Comparison of ENCODE assay signal across 22 mouse cellular contexts in the genomic region with DNA sequence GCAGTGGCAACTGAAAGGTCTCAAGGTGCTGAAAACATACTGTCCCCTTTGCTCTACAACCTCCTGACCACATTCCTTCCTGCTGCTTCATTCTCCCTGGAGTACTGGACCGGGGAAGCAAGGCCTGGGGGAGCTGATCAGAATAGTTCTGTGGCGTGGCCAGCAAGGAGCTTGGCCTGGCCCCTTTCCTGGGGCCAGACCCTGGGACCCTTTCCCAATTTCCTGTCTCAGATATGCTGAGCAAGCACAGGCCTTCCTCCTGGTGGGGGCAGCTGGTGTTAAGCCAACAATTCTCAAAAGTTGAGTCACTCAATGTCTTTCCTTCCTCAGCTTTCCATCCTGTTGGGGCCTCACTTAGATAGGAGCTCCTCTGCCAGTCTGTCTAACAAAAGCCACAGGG. TPM values are rescaled to one million over a fixed set of nuclear protein-coding genes. Genes with fewer than 3 reads are reported as not detected.
DNase-seq lines count a peak whose midpoint lies in the region; ATAC-seq and TF ChIP-seq lines count a peak whose summit lies in the region.
"Had no signal": no experiment of that assay in that cellular context is flagged by ENCODE, and none has a peak within 500 bp of the region (broad histone marks: within the 10 kb centered on the region; RNA-seq: fewer than 3 reads in every experiment).

No protein-coding gene starts in this region.

- H3K27ac ChIP-seq in liver, embryonic 14.5 days = no peak overlapping the region
- H3K27ac ChIP-seq in liver, embryonic 11.5 days (ENCODE audit: low read depth, low read length) = no peak overlapping the region
- H3K27ac ChIP-seq in heart, embryonic 15.5 days = peak overlapping the region; percentile 25; the same call in 1 of the 2 replicates
- no peak overlapping the region for H3K27ac ChIP-seq in liver, postnatal 0 days (ENCODE audit: low read depth)
- H3K27ac ChIP-seq: embryonic facial prominence, embryonic 13.5 days; hindbrain, embryonic 14.5 days; intestine, embryonic 15.5 days; limb, embryonic 10.5 days; liver, embryonic 15.5 days; midbrain, embryonic 13.5 days had no signal

- no peak overlapping the region for H3K4me2 ChIP-seq in liver, embryonic 14.5 days (ENCODE audit: low read depth)
- no peak overlapping the region for H3K4me2 ChIP-seq in liver, embryonic 11.5 days
- no peak overlapping the region for H3K4me2 ChIP-seq in heart, embryonic 15.5 days
- no peak overlapping the region for H3K4me2 ChIP-seq in liver, postnatal 0 days (ENCODE audit: low read depth, low read length)
- H3K4me2 ChIP-seq: embryonic facial prominence, embryonic 13.5 days; hindbrain, embryonic 14.5 days; intestine, embryonic 15.5 days; liver, embryonic 15.5 days; midbrain, embryonic 13.5 days had no signal

- no peak for TF ChIP-seq CTCF in liver, embryonic 14.5 days (IDR thresholded peaks at IDR 0.05; ENCODE audit: low read depth)
- TF ChIP-seq CTCF in liver, postnatal 0 days (IDR thresholded peaks at IDR 0.05; ENCODE audit: low read depth) = no peak

- 14% methylated on average over 2 of the region's 2 CpGs for WGBS in liver, embryonic 14.5 days (ENCODE audit: insufficient replicate concordance)
- WGBS in liver, embryonic 11.5 days = 44% methylated on average over 2 of the region's 2 CpGs
- WGBS in heart, embryonic 15.5 days = 43% methylated on average over 2 of the region's 2 CpGs
- WGBS in liver, postnatal 0 days (ENCODE audit: insufficient replicate concordance) = 27% methylated on average over 2 of the region's 2 CpGs

- H3K27me3 ChIP-seq in liver, embryonic 14.5 days (ENCODE audit: control insufficient read depth, insufficient read depth, low read length) = no peaks in the 10 kb centered on the region
- H3K27me3 ChIP-seq in liver, embryonic 11.5 days (replicated peaks; ENCODE audit: control insufficient read depth, insufficient read depth, low read length) = no peaks in the 10 kb centered on the region
- peaks cover 43% of the 10 kb centered on the region for H3K27me3 ChIP-seq in heart, embryonic 15.5 days
- no peaks in the 10 kb centered on the region for H3K27me3 ChIP-seq in liver, postnatal 0 days (ENCODE audit: insufficient read depth, low read length)
- H3K27me3 ChIP-seq: CH12.LX; intestine, embryonic 15.5 days; liver, embryonic 15.5 days; midbrain, embryonic 13.5 days had no signal

- peaks cover 0 to 3% of the 10 kb centered on the region in 2 experiments; a peak in 1 of 4 replicates for H3K4me1 ChIP-seq in liver, embryonic 14.5 days (replicated peaks; ENCODE audit: control insufficient read depth in 2 of 2, insufficient read depth in 2 of 2, low read length in 1 of 2)
- no peaks in the 10 kb centered on the region for H3K4me1 ChIP-seq in liver, embryonic 11.5 days (replicated peaks; ENCODE audit: control insufficient read depth, insufficient read depth, low read length)
- peaks cover 14% of the 10 kb centered on the region for H3K4me1 ChIP-seq in heart, embryonic 15.5 days (replicated peaks)
- no peaks in the 10 kb centered on the region for H3K4me1 ChIP-seq in liver, postnatal 0 days (ENCODE audit: insufficient read depth)
- H3K4me1 ChIP-seq: liver, embryonic 15.5 days had no signal

- H3K9me3 ChIP-seq in liver, embryonic 14.5 days (ENCODE audit: control insufficient read depth, low read length) = no peaks in the 10 kb centered on the region
- H3K9me3 ChIP-seq in liver, embryonic 11.5 days (ENCODE audit: control insufficient read depth, low read length) = no peaks in the 10 kb centered on the region
- no peaks in the 10 kb centered on the region for H3K9me3 ChIP-seq in heart, embryonic 15.5 days (replicated peaks)
- no peaks in the 10 kb centered on the region for H3K9me3 ChIP-seq in liver, postnatal 0 days (ENCODE audit: low read length)
- H3K9me3 ChIP-seq: embryonic facial prominence, embryonic 13.5 days; intestine, embryonic 15.5 days; limb, embryonic 10.5 days; liver, embryonic 15.5 days; midbrain, embryonic 13.5 days had no signal

- DNase-seq in liver, embryonic 14.5 days (ENCODE audit: low read depth in 3 of 3, low spot score in 3 of 3) = no peak
- no peak for DNase-seq in liver, embryonic 11.5 days (ENCODE audit: low spot score)
- DNase-seq in adipocyte (ENCODE audit: low spot score) = peak; percentile 45
- DNase-seq in liver, postnatal 0 days = no peak
- no peak for DNase-seq in adrenal gland, adult 2 months
- no peak for DNase-seq in B cell, adult 2 months
- DNase-seq: cerebellum, adult 9-11 months; gastrocnemius, postnatal 36 days; kidney, postnatal 10 days; lung, postnatal 36 days; thymus, postnatal 36 days had no signal

- no peak for TF ChIP-seq EP300 in liver, embryonic 14.5 days (IDR thresholded peaks at IDR 0.05; ENCODE audit: low read depth)
- TF ChIP-seq EP300 in liver, postnatal 0 days (IDR thresholded peaks at IDR 0.05; ENCODE audit: low read depth) = peak; percentile 35; the same call in 1 of the 2 replicates

- H3K9ac ChIP-seq in liver, embryonic 14.5 days (replicated peaks) = no peak overlapping the region
- no peak overlapping the region for H3K9ac ChIP-seq in liver, embryonic 11.5 days (ENCODE audit: low read depth, low read length)
- H3K9ac ChIP-seq in heart, embryonic 15.5 days = no peak overlapping the region
- H3K9ac ChIP-seq in liver, postnatal 0 days (replicated peaks) = no peak overlapping the region
- H3K9ac ChIP-seq: embryonic facial prominence, embryonic 13.5 days; hindbrain, embryonic 14.5 days; intestine, embryonic 15.5 days; liver, embryonic 15.5 days; midbrain, embryonic 13.5 days had no signal

- H3K4me3 ChIP-seq in liver, embryonic 14.5 days (ENCODE audit: insufficient read depth in 1 of 2, low read depth in 2 of 2, low read length in 2 of 2) = no peak overlapping the region
- H3K4me3 ChIP-seq in liver, embryonic 11.5 days (ENCODE audit: low read depth, low read length) = no peak overlapping the region
- no peak overlapping the region for H3K4me3 ChIP-seq in heart, embryonic 15.5 days
- no peak overlapping the region for H3K4me3 ChIP-seq in liver, postnatal 0 days (ENCODE audit: low read depth, low read length)
- H3K4me3 ChIP-seq: embryonic facial prominence, embryonic 13.5 days; intestine, embryonic 15.5 days; limb, embryonic 10.5 days; liver, embryonic 15.5 days; midbrain, embryonic 13.5 days had no signal

- no peaks in the 10 kb centered on the region for H3K36me3 ChIP-seq in liver, embryonic 14.5 days (replicated peaks; ENCODE audit: control insufficient read depth, insufficient read depth, low read depth)
- H3K36me3 ChIP-seq in liver, embryonic 11.5 days (ENCODE audit: control insufficient read depth, insufficient read depth, low read length) = no peaks in the 10 kb centered on the region
- H3K36me3 ChIP-seq in heart, embryonic 15.5 days = no peaks in the 10 kb centered on the region
- no peaks in the 10 kb centered on the region for H3K36me3 ChIP-seq in liver, postnatal 0 days (replicated peaks; ENCODE audit: insufficient read depth, low read length)
- H3K36me3 ChIP-seq: embryonic facial prominence, embryonic 13.5 days; intestine, embryonic 15.5 days; limb, embryonic 10.5 days; liver, embryonic 15.5 days; midbrain, embryonic 13.5 days had no signal

- ATAC-seq in liver, embryonic 14.5 days (ENCODE audit: insufficient read depth) = peak; percentile 11; the same call in 1 of the 2 replicates
- no peak; the same call in 1 of the 2 replicates for ATAC-seq in liver, embryonic 11.5 days (replicated peaks; ENCODE audit: low FRiP score)
- ATAC-seq in heart, embryonic 15.5 days (replicated peaks; ENCODE audit: insufficient number of reproducible peaks, insufficient read depth, low FRiP score, low read depth) = peak; percentile 51
- peak; percentile 38; the same call in 1 of the 2 replicates for ATAC-seq in liver, postnatal 0 days
- ATAC-seq: intestine, embryonic 15.5 days; midbrain, embryonic 13.5 days had no signal

RNA-seq across cellular contexts. Expression of a gene that starts 18.1 kb away (rescaled TPM):
- not detected in 2 replicates for polyA plus RNA-seq in liver, embryonic 14.5 days (2012; rRNA removed)
- not detected in 2 replicates for polyA plus RNA-seq in liver, embryonic 14.5 days (2014; fragmentation: Nextera tagmentation; extraction: Ambion mirVana)
- 0.04 TPM in 1 of 2 replicates, not detected in the other for polyA plus RNA-seq in liver, embryonic 11.5 days (2014; fragmentation: Nextera tagmentation; extraction: Ambion mirVana)
- polyA plus RNA-seq in heart, embryonic 15.5 days (2015; fragmentation: Nextera tagmentation; extraction: Ambion mirVana) = 0.48 and 0.90 TPM in 2 replicates
- 0.11 TPM in 1 of 2 replicates, not detected in the other for polyA plus RNA-seq in liver, postnatal 0 days (2015; fragmentation: Nextera tagmentation; extraction: Ambion mirVana)
- 1 to 10 TPM; 4.4 to 7.1 TPM for total RNA-seq in adrenal gland, adult 2 months (2021)
- 23.6 and 30.8 TPM in 2 replicates for polyA plus RNA-seq in adrenal gland, adult 2 months (2012; rRNA removed)
- total RNA-seq: CH12.LX had no signal

RNA-seq across cellular contexts. Expression of a gene that starts 42.9 kb away (rescaled TPM):
- not detected in 2 replicates for polyA plus RNA-seq in liver, embryonic 14.5 days (2012; rRNA removed)
- not detected in 2 replicates for polyA plus RNA-seq in liver, embryonic 14.5 days (2014; fragmentation: Nextera tagmentation; extraction: Ambion mirVana)
- polyA plus RNA-seq in liver, embryonic 11.5 days (2014; fragmentation: Nextera tagmentation; extraction: Ambion mirVana) = not detected in 2 replicates
- not detected in 2 replicates for polyA plus RNA-seq in heart, embryonic 15.5 days (2015; fragmentation: Nextera tagmentation; extraction: Ambion mirVana)
- polyA plus RNA-seq in liver, postnatal 0 days (2015; fragmentation: Nextera tagmentation; extraction: Ambion mirVana) = not detected in 2 replicates
- total RNA-seq in adrenal gland, adult 2 months (2021) = not detected
- polyA plus RNA-seq in adrenal gland, adult 2 months (2012; rRNA removed) = not detected in 2 replicates
- total RNA-seq: CH12.LX; gastrocnemius, postnatal 36 days; layer of hippocampus, adult 8-10 months; left cerebral cortex, adult 18-20 months had no signal
- polyA plus RNA-seq: embryonic facial prominence, embryonic 13.5 days; hindbrain, embryonic 14.5 days; intestine, embryonic 15.5 days; limb, embryonic 10.5 days; liver, embryonic 15.5 days; midbrain, embryonic 13.5 days; neural tube, embryonic 14.5 days had no signal

Comparison
In these comparisons a context has a peak if more than half of its experiments do, and no peak if none do; other contexts are left out.
1. RNA of a gene that starts 18.1 kb away (polyA plus RNA-seq): 23.6 to 30.8 TPM in adrenal gland, adult 2 months; 0.48 to 0.90 TPM in heart, embryonic 15.5 days, 0.04 TPM in liver, embryonic 11.5 days, not detected in liver, embryonic 14.5 days and 0.11 TPM in liver, postnatal 0 days; every median in the first group is over 10 times any median in the second.